Mouse (Mus musculus): ENCODE data around the gene Nol11.

- TF ChIP-seq CTCF (IDR thresholded peaks at IDR 0.05; ENCODE audit: extremely low read depth, insufficient read depth, low read length) (no peak), POLR2A (IDR thresholded peaks at IDR 0.05; ENCODE audit: extremely low read depth, insufficient read depth, low read length) (no peak)
Observed at GRCm38 (mm10) chr11:107156977-107157642, 32.1 kb downstream of the Nol11 start.
